Mouse (Mus musculus): ENCODE results near the gene Crtc3. TPM values are rescaled to one million over a fixed set of nuclear protein-coding genes. Genes with fewer than 3 reads are reported as not detected.

The Crtc3 gene
- total RNA-seq, 2 experiments from 2014 or later: 16.2 to 20.1 TPM

DNA sequence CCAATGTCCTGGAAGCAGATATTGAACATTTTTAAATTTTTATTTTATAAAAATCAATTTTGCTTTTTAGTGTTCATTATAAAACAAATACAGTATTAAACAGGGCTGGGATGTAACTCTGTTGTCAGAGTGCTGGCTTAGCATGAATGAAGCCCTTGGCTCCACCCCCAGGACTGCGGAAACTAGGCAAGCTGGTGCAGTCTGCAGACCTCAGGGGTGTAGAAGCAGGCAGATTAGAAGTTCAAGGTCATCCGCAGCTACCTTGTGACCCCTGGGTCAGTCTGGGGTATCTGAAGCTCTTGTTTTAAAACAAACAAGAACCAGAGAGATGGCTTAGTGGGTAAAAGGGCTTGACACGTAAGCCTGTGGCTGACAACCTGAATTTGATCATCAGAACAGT, 112.1 kb downstream of the Crtc3 start:
- intact Hi-C loops (cut with DNase I): no loop called here

DNA sequence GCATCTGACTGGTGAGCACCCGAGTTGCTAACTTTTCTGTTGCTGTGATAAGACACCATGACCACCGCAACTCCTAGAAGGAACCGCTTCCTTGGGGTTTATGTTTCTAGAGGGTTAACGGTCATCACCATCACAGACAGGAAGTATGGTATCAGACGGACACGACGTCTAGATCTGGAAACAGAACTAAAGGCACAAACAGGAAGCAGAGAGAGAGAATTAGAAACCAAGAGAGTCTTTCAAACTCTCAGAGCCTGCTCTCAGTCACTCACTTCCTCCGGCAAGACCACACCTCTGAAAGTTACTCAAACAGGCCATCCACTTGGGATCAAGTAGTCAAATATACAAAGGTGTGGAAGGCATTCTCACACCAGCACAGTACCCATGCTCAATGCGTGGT, 112.9 kb downstream of the Crtc3 start:
- intact Hi-C loops (cut with DNase I): no loop called here
- DNase-seq: no peak

More for the DNA sequence above, 112.1 kb downstream of the Crtc3 start:
- no peak for DNase-seq

DNA sequence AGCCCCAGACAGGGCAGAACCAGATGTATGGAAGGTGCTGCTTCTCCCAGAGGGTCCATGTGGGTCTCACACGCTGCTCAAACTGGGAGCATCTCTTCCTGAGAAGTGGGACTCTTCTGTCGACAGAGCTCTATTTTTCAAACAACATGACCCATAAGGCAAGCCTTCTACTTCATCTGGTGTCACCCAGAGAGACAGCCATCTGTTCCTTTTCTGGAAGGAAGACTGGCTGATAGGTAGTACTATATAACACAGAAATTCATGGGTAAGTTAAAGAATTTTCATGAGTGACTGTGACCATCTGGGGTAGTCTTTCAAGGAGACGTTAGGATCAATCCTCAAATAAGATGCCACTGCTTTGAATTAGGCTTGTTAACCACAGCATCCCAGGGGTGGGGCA, 115.6 kb downstream of the Crtc3 start:
- intact Hi-C loops (cut with DNase I): no loop called here
- no peak for DNase-seq

DNA sequence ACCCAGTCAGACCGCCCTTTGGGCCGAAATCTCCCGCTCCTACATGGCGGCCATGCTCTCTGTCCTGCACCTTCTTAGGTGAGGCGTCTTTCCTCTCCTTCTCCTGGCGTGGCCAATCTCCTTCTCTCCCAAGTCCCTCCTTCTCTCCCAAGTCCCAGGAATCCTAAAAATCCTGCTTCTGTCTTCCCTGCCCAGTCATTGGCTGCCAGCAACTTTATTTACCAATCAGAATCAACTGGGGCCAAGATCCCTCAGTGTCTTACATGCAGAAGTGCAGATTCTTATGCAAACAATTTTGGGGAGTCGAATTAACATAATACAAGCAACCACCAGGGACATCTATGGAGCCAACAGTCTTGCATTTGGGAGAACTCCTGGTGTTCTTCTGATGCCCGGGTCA, 120.7 kb downstream of the Crtc3 start:
- DNase-seq: no peak
- intact Hi-C loops (cut with DNase I): no loop called here

DNA sequence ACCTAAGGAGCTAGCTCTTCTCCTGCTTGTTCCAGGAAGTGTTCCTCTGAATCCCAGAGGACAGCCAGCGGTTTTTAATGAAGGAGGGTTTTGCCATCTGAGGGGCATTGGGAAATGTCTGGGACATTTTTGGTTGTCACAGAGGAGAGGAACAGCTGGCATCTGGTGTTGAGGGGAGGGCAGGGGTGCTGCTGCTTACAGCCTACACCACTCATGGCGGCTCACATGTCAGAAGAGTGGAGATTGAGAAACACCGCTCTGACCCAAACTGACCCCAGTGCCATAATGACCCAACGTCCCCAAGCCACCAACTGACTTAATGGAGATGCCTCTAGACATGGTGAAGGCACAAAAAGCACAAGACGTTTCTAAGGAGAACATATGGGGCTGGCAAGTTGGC, 126.7 kb downstream of the Crtc3 start:
- no peak for DNase-seq
- intact Hi-C loops (cut with DNase I): no loop called here

DNA sequence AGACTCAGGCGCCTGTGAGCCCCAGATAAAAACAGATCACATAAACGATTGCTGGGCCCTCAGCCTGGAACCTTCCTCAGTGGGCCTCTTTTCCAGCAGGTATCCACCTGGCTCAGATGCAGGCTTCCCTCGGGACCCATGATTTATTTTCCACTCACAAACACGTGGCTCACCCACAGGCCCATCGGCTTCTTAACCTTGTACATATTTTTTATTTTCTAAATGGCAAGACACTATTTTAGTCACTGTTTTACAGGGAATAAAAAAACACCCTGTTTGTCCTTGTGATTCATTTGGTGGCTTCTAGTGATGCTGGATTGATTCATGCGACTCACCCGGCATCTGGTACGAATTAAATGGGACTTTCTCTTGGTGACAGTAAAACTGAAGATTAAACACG, 127.4 kb downstream of the Crtc3 start:
- intact Hi-C loops (cut with DNase I): no loop called here
- DNase-seq: no peak

DNA sequence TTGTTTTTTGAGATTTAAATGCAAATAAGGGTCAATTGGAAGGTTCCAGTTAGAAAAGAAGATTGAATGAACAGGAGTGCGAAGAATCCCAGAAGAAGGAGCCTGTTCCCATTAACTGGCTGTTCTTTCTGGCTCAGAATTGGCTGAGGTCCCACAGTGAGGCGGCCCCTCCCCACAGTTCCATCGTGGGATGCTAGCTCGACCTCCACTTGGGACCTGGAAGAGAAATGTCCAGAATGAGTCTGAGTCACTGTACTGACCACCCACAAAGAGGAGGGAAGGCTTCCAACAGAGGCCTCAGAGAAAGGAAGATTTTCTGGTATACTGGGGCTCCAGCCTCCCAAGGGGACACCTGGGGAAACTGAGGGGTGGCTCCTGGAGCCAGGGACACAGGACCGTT, 130.1 kb downstream of the Crtc3 start:
- intact Hi-C loops (cut with DNase I): no loop called here
- no peak for DNase-seq

DNA sequence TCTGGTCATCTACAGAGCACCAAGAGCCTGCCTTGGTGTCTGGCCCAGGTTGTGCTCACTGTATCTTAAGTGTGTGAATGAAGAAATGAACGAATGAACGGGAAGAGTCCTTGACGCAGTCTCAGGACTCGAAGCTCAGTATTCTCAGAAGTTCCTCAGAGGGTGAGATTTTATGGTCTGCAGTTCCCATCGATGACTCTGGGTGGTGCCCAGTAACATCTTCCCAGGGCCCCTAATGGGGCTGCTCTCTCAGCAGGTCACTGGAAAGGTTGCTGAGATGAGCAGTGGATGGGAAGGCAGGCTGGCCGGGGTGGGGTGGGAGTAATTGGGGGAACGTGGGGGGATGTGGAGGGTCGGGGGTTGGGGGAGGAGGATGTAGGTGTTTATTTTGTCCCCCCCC, 130.6 kb downstream of the Crtc3 start:
- intact Hi-C loops (cut with DNase I): no loop called here

DNA sequence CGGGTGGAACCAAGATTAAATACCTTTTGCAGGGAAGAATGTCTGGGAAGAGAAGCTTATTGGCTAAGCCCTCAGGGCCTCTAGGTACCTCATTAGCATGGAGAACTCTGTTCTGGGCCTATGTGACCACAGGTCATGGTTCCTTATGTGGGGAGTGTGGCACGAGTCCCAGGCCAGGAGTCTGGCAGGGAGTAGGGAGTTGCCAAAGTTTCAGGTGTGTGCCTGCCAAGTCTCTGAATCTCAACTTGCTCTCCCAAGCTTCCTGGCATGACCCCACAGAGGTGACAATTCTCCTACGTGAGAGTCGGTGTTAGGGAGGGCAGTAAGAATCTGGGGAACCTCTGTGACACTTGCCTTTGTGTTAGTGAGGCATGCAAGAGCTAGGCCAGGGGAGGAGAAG, 131.5 kb downstream of the Crtc3 start:
- intact Hi-C loops (cut with DNase I): no loop called here
- no peak for DNase-seq

More for the DNA sequence above, 130.6 kb downstream of the Crtc3 start:
- no peak for DNase-seq

DNA sequence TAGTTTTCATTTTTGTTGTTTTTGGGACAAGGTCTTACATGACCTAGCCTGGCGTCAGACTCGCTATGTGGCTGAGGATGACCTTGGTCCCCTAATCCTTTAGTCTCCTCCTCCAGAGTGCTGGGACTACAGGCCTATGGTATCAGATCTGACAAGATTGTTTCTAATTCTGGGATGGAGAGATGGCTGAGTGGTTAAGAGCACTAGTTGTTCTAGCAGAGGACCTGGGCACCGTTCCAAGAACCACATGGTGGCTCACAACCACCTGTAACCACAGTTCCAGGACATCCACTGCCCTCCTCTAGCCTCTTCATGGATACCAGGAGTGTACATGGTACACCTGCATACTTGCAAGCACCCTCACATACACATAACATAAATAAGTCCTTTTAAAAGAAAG, 132.5 kb downstream of the Crtc3 start:
- peak; percentile 43 to 56 for DNase-seq
- intact Hi-C loops (cut with DNase I): no loop called here

DNA sequence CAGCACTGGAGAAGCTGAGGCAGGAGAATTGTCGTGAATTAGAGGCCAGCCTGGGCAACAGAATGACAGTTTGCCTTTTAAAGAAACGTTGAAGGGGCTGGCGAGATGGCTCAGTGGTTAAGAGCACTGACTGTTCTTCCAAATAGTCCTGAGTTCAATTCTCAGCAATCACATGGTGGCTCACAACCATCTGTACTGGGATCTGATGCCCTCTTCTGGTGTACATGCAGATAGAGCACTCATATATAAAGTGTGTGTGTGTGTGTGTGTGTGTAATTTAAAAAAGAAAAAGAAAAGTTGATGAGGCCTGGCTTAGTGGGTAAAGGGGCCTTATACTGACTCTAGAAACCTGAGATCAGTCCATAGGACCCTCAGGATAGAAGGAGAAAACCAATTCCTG, 133.5 kb downstream of the Crtc3 start:
- intact Hi-C loops (cut with DNase I): no loop called here
- no peak for DNase-seq

DNA sequence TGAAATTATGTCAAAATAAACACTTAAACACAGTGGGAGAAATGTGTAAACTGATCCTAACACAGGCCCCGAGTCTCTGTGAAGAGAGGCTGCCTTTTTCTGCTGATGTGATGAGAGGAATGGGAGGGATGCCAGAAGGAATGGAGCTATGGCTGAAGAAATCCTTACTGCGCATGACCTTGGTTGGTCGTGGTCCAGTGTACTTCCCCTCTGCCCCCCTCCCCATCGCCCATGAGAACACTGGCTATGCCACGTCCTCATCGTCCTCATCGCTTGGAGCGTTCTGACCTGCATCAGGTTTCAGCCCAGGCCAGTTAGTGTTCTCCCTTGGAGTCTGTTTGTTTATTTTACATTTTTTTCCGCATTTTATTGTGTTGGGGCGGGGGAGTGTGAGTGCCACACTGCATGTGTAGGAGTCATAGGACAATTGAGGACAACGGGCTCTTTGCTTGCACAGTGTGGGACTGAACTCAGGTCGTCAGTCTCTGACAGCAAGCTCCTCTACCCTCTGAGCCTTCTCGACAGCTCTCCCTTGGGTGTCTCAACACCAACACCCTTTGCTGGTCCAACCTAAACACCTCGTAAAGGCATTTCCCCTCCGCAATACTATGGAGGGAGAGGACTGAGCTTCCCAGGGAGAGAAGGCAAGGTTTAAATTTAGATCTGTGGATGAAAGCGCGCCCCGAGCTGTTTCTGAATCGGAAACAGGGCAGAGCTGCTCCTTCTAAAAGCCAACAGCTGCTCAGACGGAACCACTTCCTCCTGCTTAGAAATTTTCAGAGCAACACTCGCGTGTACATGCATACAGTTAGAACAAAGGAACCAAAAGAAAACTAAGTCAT, 134.3 kb downstream of the Crtc3 start:
- intact Hi-C loops (cut with DNase I): no loop called here
- DNase-seq: peak; percentile 24 to 42

DNA sequence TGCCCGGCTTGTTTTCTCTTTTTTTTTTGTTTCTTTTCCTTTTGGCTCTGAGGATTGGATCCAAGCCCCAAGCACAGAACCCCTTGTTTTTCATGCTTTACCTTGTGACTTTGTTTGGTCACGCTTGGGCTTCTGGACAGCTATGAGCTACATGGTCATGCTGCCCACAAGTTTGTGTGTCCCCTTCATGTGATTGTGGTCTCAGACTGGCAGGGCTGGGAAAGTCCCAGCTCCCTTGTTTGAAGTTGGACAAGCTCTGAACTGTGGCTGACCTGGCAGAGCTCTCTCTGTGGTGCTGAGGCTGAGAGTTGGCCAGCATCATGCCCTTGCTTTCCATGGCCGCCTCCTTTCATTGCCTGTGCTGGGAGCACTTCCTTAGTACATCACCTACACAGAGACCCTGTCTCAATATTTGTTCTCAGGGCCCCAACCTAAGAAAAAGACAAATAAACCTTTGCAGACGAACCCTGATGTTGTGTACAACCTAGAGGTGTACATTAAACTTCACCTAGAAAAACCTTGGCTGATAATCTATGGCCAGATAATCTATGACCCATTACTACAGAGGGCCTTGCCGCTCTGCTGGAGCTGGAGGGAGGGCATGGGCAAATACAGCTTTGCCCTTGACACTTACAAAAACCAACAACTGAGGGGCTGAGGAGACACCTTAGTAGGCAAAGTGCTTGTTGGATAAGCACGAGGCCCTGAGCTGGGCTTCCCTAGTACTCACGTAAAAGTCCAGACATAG, 140.0 kb downstream of the Crtc3 start:
- no peak for DNase-seq
- intact Hi-C loops (cut with DNase I): no loop called here

DNA sequence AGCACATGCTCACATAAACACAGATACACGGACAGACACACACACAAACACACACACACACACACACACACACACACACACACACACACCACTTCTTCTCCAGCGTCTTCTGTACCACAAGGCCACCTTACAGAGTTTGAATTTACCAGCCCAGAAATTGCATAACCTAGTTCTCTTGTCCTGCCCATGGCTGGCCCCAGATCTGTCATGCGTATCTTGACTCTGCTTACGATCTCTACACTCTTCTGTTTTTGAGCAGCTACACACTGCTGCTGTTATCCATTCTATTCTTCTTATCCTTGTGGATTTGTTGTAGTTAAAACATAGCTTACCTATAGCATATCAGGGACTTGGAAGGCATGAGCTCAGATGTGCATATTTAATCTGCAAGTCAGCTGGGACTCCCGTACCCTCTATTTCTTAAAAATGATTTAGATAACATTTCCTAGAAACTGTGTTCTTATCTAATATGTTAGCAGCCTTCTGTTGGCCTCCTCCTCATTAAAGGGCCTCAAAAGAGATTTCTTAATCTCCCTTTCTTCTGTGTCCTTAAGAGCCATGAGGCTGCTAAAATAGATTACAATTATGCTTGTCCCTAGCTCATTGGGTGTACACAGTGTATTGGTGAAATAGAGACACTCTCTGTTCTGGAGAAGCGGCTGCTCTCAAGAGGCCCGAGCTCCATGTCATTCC, 146.4 kb downstream of the Crtc3 start:
- DNase-seq: no peak
- intact Hi-C loops (cut with DNase I): no loop called here

DNA sequence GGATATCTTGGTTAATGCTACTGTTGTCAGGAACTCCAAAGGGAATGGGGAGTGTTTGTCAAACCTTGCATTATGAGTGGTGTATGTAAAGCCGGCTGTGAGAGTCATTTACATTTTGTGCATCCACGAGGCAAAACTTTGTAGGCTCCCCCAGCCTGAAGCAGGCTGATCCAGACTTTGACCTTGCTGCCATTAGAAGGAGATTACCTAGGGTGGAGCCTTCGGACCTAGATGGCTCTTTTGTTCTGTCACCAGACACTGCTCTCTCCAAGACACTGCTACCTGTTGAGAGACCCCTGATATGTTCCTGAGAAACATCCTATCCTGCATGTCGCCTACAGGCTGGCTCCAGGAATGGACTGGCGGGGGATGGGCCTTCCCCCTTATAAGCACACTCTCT, 149.1 kb downstream of the Crtc3 start:
- DNase-seq: no peak
- intact Hi-C loops (cut with DNase I): no loop called here

Other genes starting within 250 kb of the Crtc3 start
- gene Blm, start 153.8 kb downstream of the Crtc3 start, total RNA-seq (2021): 1 to 10 TPM; 3.2 to 4.2 TPM
- 10 to 100 TPM; 60.2 to 61.0 TPM for gene Iqgap1, start 137.1 kb upstream of the Crtc3 start, total RNA-seq (2021)
- gene Zscan2, start 172.0 kb upstream of the Crtc3 start, total RNA-seq (2021): 1 to 10 TPM; 5.2 to 7.0 TPM
- 1 to 10 TPM; 6.3 to 7.6 TPM for gene Wdr73, start 212.4 kb upstream of the Crtc3 start, total RNA-seq (2021)
- 1 to 10 TPM; 5.8 to 8.2 TPM for gene Nmb, start 216.2 kb upstream of the Crtc3 start, total RNA-seq (2021)